Mouse (Mus musculus) mouse embryonic stem cell (cell line): ENCODE results near the gene Olfr319.
"Not testable (repeated sequence)": the region's sequence is repeated elsewhere in the genome, so short reads cannot be mapped to it uniquely, and the experiment has no call there.

Source experiments
- in situ Hi-C, 2 experiments: fragments of 300-500 bp; cut with MboI; formaldehyde crosslinking; loops; 1 replicate in 1 of 2; 3 replicates in 1 of 2; pipeline ENCODE4 v1.14.3; 2019 to 2020; ENCODE audit warnings: low sequenced_read_pairs in 2 of 2, low pct_unique_long_range_greater_than_20kb in 1 of 2, mixed read lengths in 1 of 2; ENCODE audit not compliant: unreplicated experiment in 1 of 2

The Olfr319 gene

GRCm38 (mm10) chr11:58698862-58699261 is at the start of gene Olfr319:
TSS of gene Olfr319 (plus strand) at chr11:58699162.
- in situ Hi-C loops = no loop called here

- in situ Hi-C loops = no loop called here
These were observed 43.8 kb upstream of the Olfr319 start for GRCm38 (mm10) chr11:58655151-58655550.

- in situ Hi-C loops = no loop called here
These were observed 40.4 kb upstream of the Olfr319 start, which contains the start of gene Olfr322 for GRCm38 (mm10) chr11:58658596-58658995. TSS of gene Olfr322 (plus strand) at chr11:58658782.

GRCm38 (mm10) chr11:58669252-58669651 is 29.7 kb upstream of the Olfr319 start:
- in situ Hi-C loops = loop anchor here in 1 of 2 experiments (10.0 kb wide), 1 partner anchor 66 kb away; the partner anchor contains the start of gene Olfr317

GRCm38 (mm10) chr11:58671825-58672224 is 27.1 kb upstream of the Olfr319 start:
- in situ Hi-C loops = no loop called here

- in situ Hi-C loops = no loop called here
These were observed 18.2 kb upstream of the Olfr319 start, which contains the start of gene Olfr320 for GRCm38 (mm10) chr11:58680799-58681198. TSS of gene Olfr320 (plus strand) at chr11:58681099.

GRCm38 (mm10) chr11:58709086-58709485 is 10.1 kb downstream of the Olfr319 start:
- in situ Hi-C loops = no loop called here

GRCm38 (mm10) chr11:58717723-58718122 is 18.8 kb downstream of the Olfr319 start:
- in situ Hi-C loops = not testable (repeated sequence)

- in situ Hi-C loops = no loop called here
These were observed 20.7 kb downstream of the Olfr319 start for GRCm38 (mm10) chr11:58719701-58720100.

- in situ Hi-C loops = no loop called here
These were observed 25.0 kb downstream of the Olfr319 start, which contains the start of gene Olfr318 for GRCm38 (mm10) chr11:58723914-58724313. TSS of gene Olfr318 (minus strand) at chr11:58724014.

GRCm38 (mm10) chr11:58727896-58728650 is 29.1 kb downstream of the Olfr319 start:
- in situ Hi-C loops = not testable (repeated sequence)

- in situ Hi-C loops = loop anchor here in 1 of 2 experiments (10.0 kb wide), 1 partner anchor 69 kb away; no protein-coding TSS in a partner anchor
These were observed 34.4 kb downstream of the Olfr319 start for GRCm38 (mm10) chr11:58733372-58733771.

GRCm38 (mm10) chr11:58738792-58739262 is 39.9 kb downstream of the Olfr319 start, which contains the start of gene Olfr317:
TSS of gene Olfr317 (minus strand) at chr11:58739212.
- in situ Hi-C loops = loop anchor here in 1 of 2 experiments (10.0 kb wide), 1 partner anchor 74 kb away; no protein-coding TSS in a partner anchor

- in situ Hi-C loops = not testable (repeated sequence)
These were observed 52.1 kb downstream of the Olfr319 start for GRCm38 (mm10) chr11:58751096-58751495.

- in situ Hi-C loops = no loop called here
These were observed 53.5 kb downstream of the Olfr319 start, which contains the start of gene Olfr316 for GRCm38 (mm10) chr11:58752434-58752833. TSS of gene Olfr316 (plus strand) at chr11:58752734.
